Comparison of ENCODE assay signal across 8 mouse cellular contexts in genomic region chr13:109228967-109229617, GRCm38 (mm10).
A peak's percentile ranks its signal among the peaks of the same experiment; 100 is the strongest.
DNase-seq lines count a peak whose midpoint lies in the region; ATAC-seq lines count a peak whose summit lies in the region.

No protein-coding gene starts in this region.

- DNase-seq in left cerebral cortex, adult 11 months (ENCODE audit: low spot score), result peak; percentile 29
- no peak for DNase-seq in left cerebral cortex, postnatal 4 days
- DNase-seq in adipocyte (ENCODE audit: low spot score), result peak; percentile 71
- no peak for DNase-seq in forebrain, embryonic 11.5 days (ENCODE audit: low spot score)
- DNase-seq in lung, postnatal 36 days, result peak; percentile 60
- no peak for DNase-seq in gastrocnemius, postnatal 10 days

- H3K36me3 ChIP-seq in forebrain, embryonic 11.5 days (ENCODE audit: control insufficient read depth, insufficient read depth, low read length), result no peaks in the 10 kb centered on the region
- H3K36me3 ChIP-seq in stomach, embryonic 14.5 days (ENCODE audit: control insufficient read depth, insufficient read depth, low read length), result no peaks in the 10 kb centered on the region

- peak; percentile 80 for ATAC-seq in forebrain, embryonic 11.5 days (replicated peaks; ENCODE audit: low FRiP score)
- peak; percentile 58 for ATAC-seq in inflammation-experienced regulatory T-cells, adult 6 months
- ATAC-seq in stomach, embryonic 14.5 days (ENCODE audit: insufficient number of reproducible peaks, insufficient read depth, low FRiP score, low read depth), result peak; percentile 63; the same call in 1 of the 2 replicates

- no peaks in the 10 kb centered on the region for H3K4me1 ChIP-seq in forebrain, embryonic 11.5 days (replicated peaks; ENCODE audit: control insufficient read depth, insufficient read depth, low read length)
- peaks cover 12% of the 10 kb centered on the region; the same call in 1 of the 2 replicates for H3K4me1 ChIP-seq in stomach, embryonic 14.5 days (ENCODE audit: control insufficient read depth, insufficient read depth, low read length)

- H3K27ac ChIP-seq in forebrain, embryonic 11.5 days (ENCODE audit: low read depth, low read length), result no peak overlapping the region
- H3K27ac ChIP-seq in stomach, embryonic 14.5 days (ENCODE audit: low read length), result no peak overlapping the region

- no peaks in the 10 kb centered on the region for H3K9me3 ChIP-seq in forebrain, embryonic 11.5 days (ENCODE audit: control insufficient read depth, low read length)
- no peaks in the 10 kb centered on the region for H3K9me3 ChIP-seq in stomach, embryonic 14.5 days (ENCODE audit: control insufficient read depth, low read depth, low read length)

- no peaks in the 10 kb centered on the region for H3K27me3 ChIP-seq in forebrain, embryonic 11.5 days (ENCODE audit: control insufficient read depth, insufficient read depth, low read length)
- H3K27me3 ChIP-seq in stomach, embryonic 14.5 days (ENCODE audit: control insufficient read depth, insufficient read depth, low read length), result no peaks in the 10 kb centered on the region

- 32% methylated on average over 8 of the region's 8 CpGs for WGBS in forebrain, embryonic 11.5 days
- WGBS in stomach, embryonic 14.5 days, result 18% methylated on average over 8 of the region's 8 CpGs

- H3K4me2 ChIP-seq in forebrain, embryonic 11.5 days (ENCODE audit: low read depth, low read length, severe bottlenecking), result no peak overlapping the region
- peak overlapping the region; percentile 64 for H3K4me2 ChIP-seq in stomach, embryonic 14.5 days (replicated peaks; ENCODE audit: low read depth, low read length)

- H3K9ac ChIP-seq in forebrain, embryonic 11.5 days (ENCODE audit: low read length), result no peak overlapping the region
- no peak overlapping the region for H3K9ac ChIP-seq in stomach, embryonic 14.5 days (replicated peaks; ENCODE audit: low read depth, low read length)

- intact Hi-C loops in left cerebral cortex, postnatal 4 days (cut with DNase I), result loop anchor here (5.0 kb wide), 1 partner anchor 513 kb away; no protein-coding TSS in a partner anchor

- H3K4me3 ChIP-seq in forebrain, embryonic 11.5 days (ENCODE audit: low read depth, low read length), result no peak overlapping the region
- H3K4me3 ChIP-seq in stomach, embryonic 14.5 days (ENCODE audit: low read depth, low read length), result peak overlapping the region; percentile 19; the same call in 1 of the 2 replicates

Comparison
In these comparisons a context has a peak if more than half of its experiments do, and no peak if none do; other contexts are left out.
1. DNase-seq: peak in left cerebral cortex, adult 11 months (single experiment), adipocyte (single experiment) and lung, postnatal 36 days (single experiment); none in left cerebral cortex, postnatal 4 days (single experiment), forebrain, embryonic 11.5 days (single experiment) and gastrocnemius, postnatal 10 days (single experiment).
2. Peak in every context shown above with its lines, with median percentiles within 50 percentile points of each other: ATAC-seq.